Mouse (Mus musculus): Measurements from ENCODE around the gene Spns3. TPM values are rescaled to one million over a fixed set of nuclear protein-coding genes. Genes with fewer than 3 reads are reported as not detected.
"Not testable (repeated sequence)": the region's sequence is repeated elsewhere in the genome, so short reads cannot be mapped to it uniquely, and the experiment has no call there.

Spns3 gene
- polyA plus RNA-seq, 1 experiment from 2014 or later, result not detected

DNA sequence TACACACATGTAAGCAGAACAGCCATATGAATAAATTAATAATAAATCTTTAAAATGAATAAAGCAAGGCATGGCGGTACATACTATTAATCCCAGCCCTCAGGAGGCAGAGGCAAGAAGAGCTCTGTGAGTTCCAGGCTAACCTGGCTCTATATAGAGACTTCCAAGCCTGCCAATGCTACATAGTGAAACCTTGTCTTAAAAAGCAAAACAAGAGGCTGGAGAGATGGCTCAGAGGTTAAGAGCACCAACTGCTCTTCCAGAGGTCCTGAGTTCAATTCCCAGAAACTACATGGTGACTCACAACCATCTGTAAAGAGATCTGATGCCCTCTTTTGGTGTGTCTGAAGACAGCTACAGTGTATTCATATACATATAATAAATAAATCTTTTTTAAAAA, 6.6 kb downstream of the Spns3 start:
- H3K4me2 ChIP-seq (ENCODE audit: low read depth, low read length, severe bottlenecking); H3K9ac ChIP-seq (ENCODE audit: low read length); DNase-seq (ENCODE audit: low spot score); H3K27ac ChIP-seq (ENCODE audit: low read depth, low read length); H3K4me3 ChIP-seq (ENCODE audit: low read depth, low read length); H3K9me3 ChIP-seq (ENCODE audit: control insufficient read depth, low read length); H3K27me3 ChIP-seq (ENCODE audit: control insufficient read depth, insufficient read depth, low read length); H3K4me1 ChIP-seq (replicated peaks; ENCODE audit: control insufficient read depth, insufficient read depth, low read length); ATAC-seq (replicated peaks; ENCODE audit: low FRiP score); H3K36me3 ChIP-seq (ENCODE audit: control insufficient read depth, insufficient read depth, low read length): not testable (repeated sequence)
- 96% methylated on average over 1 of the region's 1 CpGs for WGBS

GRCm38 (mm10) chr11:72542586-72542985, 7.7 kb downstream of the Spns3 start:
- Histone ChIP-seq H3K4me3 (ENCODE audit: low read depth, low read length) (no peak overlapping the region), H3K36me3 (ENCODE audit: control insufficient read depth, insufficient read depth, low read length) (no peaks in the 10 kb centered on the region), H3K4me1 (replicated peaks; ENCODE audit: control insufficient read depth, insufficient read depth, low read length) (no peaks in the 10 kb centered on the region), H3K4me2 (ENCODE audit: low read depth, low read length, severe bottlenecking) (no peak overlapping the region), H3K27ac (ENCODE audit: low read depth, low read length) (no peak overlapping the region), H3K9me3 (ENCODE audit: control insufficient read depth, low read length) (no peaks in the 10 kb centered on the region), H3K9ac (ENCODE audit: low read length) (no peak overlapping the region), H3K27me3 (ENCODE audit: control insufficient read depth, insufficient read depth, low read length) (no peaks in the 10 kb centered on the region)
- DNase-seq (ENCODE audit: low spot score) (no peak), ATAC-seq (replicated peaks; ENCODE audit: low FRiP score) (no peak)
- WGBS, result 86% methylated on average over 1 of the region's 1 CpGs

GRCm38 (mm10) chr11:72541928-72542327, 8.4 kb downstream of the Spns3 start:
- DNase-seq (ENCODE audit: low spot score) (no peak), ATAC-seq (replicated peaks; ENCODE audit: low FRiP score) (no peak)
- H3K27me3 ChIP-seq (ENCODE audit: control insufficient read depth, insufficient read depth, low read length), result no peaks in the 10 kb centered on the region
- no peaks in the 10 kb centered on the region for H3K4me1 ChIP-seq (replicated peaks; ENCODE audit: control insufficient read depth, insufficient read depth, low read length)
- H3K9me3 ChIP-seq (ENCODE audit: control insufficient read depth, low read length), result no peaks in the 10 kb centered on the region
- H3K9ac ChIP-seq (ENCODE audit: low read length), result no peak overlapping the region
- 75% methylated on average over 10 of the region's 10 CpGs for WGBS
- no peaks in the 10 kb centered on the region for H3K36me3 ChIP-seq (ENCODE audit: control insufficient read depth, insufficient read depth, low read length)
- no peak overlapping the region for H3K27ac ChIP-seq (ENCODE audit: low read depth, low read length)
- no peak overlapping the region for H3K4me2 ChIP-seq (ENCODE audit: low read depth, low read length, severe bottlenecking)
- no peak overlapping the region for H3K4me3 ChIP-seq (ENCODE audit: low read depth, low read length)

GRCm38 (mm10) chr11:72540437-72540836, 9.9 kb downstream of the Spns3 start:
- Histone ChIP-seq H3K9me3 (ENCODE audit: control insufficient read depth, low read length) (0 out of 2 replicates have a peak, but pooled peaks cover under 1% of the 10 kb centered on the region), H3K36me3 (ENCODE audit: control insufficient read depth, insufficient read depth, low read length) (no peaks in the 10 kb centered on the region), H3K9ac (ENCODE audit: low read length) (no peak overlapping the region), H3K27me3 (ENCODE audit: control insufficient read depth, insufficient read depth, low read length) (no peaks in the 10 kb centered on the region), H3K4me1 (replicated peaks; ENCODE audit: control insufficient read depth, insufficient read depth, low read length) (no peaks in the 10 kb centered on the region), H3K4me3 (ENCODE audit: low read depth, low read length) (no peak overlapping the region), H3K4me2 (ENCODE audit: low read depth, low read length, severe bottlenecking) (no peak overlapping the region), H3K27ac (ENCODE audit: low read depth, low read length) (no peak overlapping the region)
- WGBS, result 85% methylated on average over 6 of the region's 6 CpGs
- DNase-seq (ENCODE audit: low spot score) (no peak), ATAC-seq (replicated peaks; ENCODE audit: low FRiP score) (no peak)

GRCm38 (mm10) chr11:72538811-72539210, 11.5 kb downstream of the Spns3 start:
- WGBS, result 90% methylated on average over 7 of the region's 7 CpGs
- no peaks in the 10 kb centered on the region for H3K27me3 ChIP-seq (ENCODE audit: control insufficient read depth, insufficient read depth, low read length)

DNA sequence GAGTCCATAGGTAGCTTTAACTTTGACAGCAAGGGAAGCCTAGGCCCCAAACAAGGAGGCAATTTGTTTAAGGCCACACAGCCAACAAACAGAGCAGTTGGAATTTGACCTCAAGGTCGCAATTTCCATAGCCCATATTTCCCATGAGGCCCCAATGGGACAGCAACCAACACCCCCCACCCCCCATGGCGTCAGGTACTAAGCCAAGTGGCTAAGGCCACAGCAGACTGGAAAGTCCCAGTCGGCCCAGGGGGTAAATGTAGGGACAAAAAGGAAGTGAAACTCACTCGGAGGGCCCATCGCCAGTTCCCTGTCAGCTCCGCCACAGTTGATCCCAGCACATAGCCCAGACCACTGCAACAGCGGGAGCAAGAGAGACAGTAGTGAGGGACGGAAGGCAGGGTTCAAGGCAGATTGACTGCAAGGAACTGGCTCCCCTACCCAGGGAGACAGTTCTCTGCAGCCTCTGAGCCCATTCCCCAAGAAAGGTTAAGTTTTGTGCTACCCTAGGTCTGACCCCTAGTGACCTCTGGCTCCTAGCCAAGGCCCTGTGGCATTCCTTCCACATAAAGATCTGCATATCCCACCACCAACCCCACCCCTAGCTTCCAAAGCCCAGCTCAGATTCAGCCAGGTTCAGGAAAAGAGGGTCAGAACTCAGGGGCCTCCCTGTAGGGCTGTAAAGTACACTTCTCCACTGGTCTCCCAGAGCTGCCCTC, 12.1 kb downstream of the Spns3 start:
- DNase-seq (ENCODE audit: low spot score) (no peak), ATAC-seq (replicated peaks; ENCODE audit: low FRiP score) (no peak)
- Histone ChIP-seq H3K9me3 (ENCODE audit: control insufficient read depth, low read length) (0 out of 2 replicates have a peak, but pooled peaks cover 2% of the 10 kb centered on the region), H3K27me3 (ENCODE audit: control insufficient read depth, insufficient read depth, low read length) (no peaks in the 10 kb centered on the region), H3K36me3 (ENCODE audit: control insufficient read depth, insufficient read depth, low read length) (no peaks in the 10 kb centered on the region), H3K4me3 (ENCODE audit: low read depth, low read length) (no peak overlapping the region), H3K4me1 (replicated peaks; ENCODE audit: control insufficient read depth, insufficient read depth, low read length) (no peaks in the 10 kb centered on the region), H3K4me2 (ENCODE audit: low read depth, low read length, severe bottlenecking) (no peak overlapping the region), H3K27ac (ENCODE audit: low read depth, low read length) (no peak overlapping the region), H3K9ac (ENCODE audit: low read length) (no peak overlapping the region)
- WGBS, result 77% methylated on average over 8 of the region's 8 CpGs

More at GRCm38 (mm10) chr11:72538811-72539210, 11.5 kb downstream of the Spns3 start:
- Histone ChIP-seq H3K4me3 (ENCODE audit: low read depth, low read length) (no peak overlapping the region), H3K9me3 (ENCODE audit: control insufficient read depth, low read length) (0 out of 2 replicates have a peak, but pooled peaks cover 2% of the 10 kb centered on the region), H3K4me2 (ENCODE audit: low read depth, low read length, severe bottlenecking) (no peak overlapping the region), H3K27ac (ENCODE audit: low read depth, low read length) (no peak overlapping the region), H3K9ac (ENCODE audit: low read length) (no peak overlapping the region), H3K4me1 (replicated peaks; ENCODE audit: control insufficient read depth, insufficient read depth, low read length) (no peaks in the 10 kb centered on the region), H3K36me3 (ENCODE audit: control insufficient read depth, insufficient read depth, low read length) (no peaks in the 10 kb centered on the region)
- DNase-seq (ENCODE audit: low spot score) (no peak), ATAC-seq (replicated peaks; ENCODE audit: low FRiP score) (no peak)

- WGBS, result 93% methylated on average over 2 of the region's 2 CpGs
- H3K9me3 ChIP-seq (ENCODE audit: control insufficient read depth, low read length), result 0 out of 2 replicates have a peak, but pooled peaks cover 2% of the 10 kb centered on the region
- no peaks in the 10 kb centered on the region for H3K4me1 ChIP-seq (replicated peaks; ENCODE audit: control insufficient read depth, insufficient read depth, low read length)
- H3K9ac ChIP-seq (ENCODE audit: low read length), result no peak overlapping the region
- DNase-seq (ENCODE audit: low spot score), result no peak
- H3K4me3 ChIP-seq (ENCODE audit: low read depth, low read length), result no peak overlapping the region
- no peak for ATAC-seq (replicated peaks; ENCODE audit: low FRiP score)
- H3K27ac ChIP-seq (ENCODE audit: low read depth, low read length), result no peak overlapping the region
- H3K4me2 ChIP-seq (ENCODE audit: low read depth, low read length, severe bottlenecking), result no peak overlapping the region
- no peaks in the 10 kb centered on the region for H3K27me3 ChIP-seq (ENCODE audit: control insufficient read depth, insufficient read depth, low read length)
- no peaks in the 10 kb centered on the region for H3K36me3 ChIP-seq (ENCODE audit: control insufficient read depth, insufficient read depth, low read length)
Measured at GRCm38 (mm10) chr11:72537503-72537902, 12.8 kb downstream of the Spns3 start.

DNA sequence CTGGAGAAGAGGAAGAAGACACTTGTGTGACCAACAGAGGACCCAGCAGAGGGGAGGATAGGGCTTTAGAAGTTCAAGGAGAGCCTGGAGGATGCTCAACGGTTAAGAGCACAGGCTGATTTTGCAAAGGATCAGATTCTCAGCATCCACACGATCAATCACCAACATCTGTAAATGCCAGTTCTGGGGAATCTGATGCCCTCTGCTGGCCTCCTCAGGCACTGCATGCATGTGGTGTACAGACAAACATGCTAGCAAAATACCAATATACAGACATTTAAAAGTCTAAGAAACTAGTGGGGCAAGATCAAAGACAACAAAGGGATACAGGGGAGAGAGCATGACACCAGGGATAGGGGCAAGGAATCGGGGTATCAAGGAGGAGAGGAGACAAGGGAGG, 14.8 kb downstream of the Spns3 start:
- H3K27me3 ChIP-seq (ENCODE audit: control insufficient read depth, insufficient read depth, low read length), result no peaks in the 10 kb centered on the region
- no peak overlapping the region for H3K4me2 ChIP-seq (ENCODE audit: low read depth, low read length, severe bottlenecking)
- H3K4me1 ChIP-seq (replicated peaks; ENCODE audit: control insufficient read depth, insufficient read depth, low read length), result no peaks in the 10 kb centered on the region
- DNase-seq (ENCODE audit: low spot score), result no peak
- no peak for ATAC-seq (replicated peaks; ENCODE audit: low FRiP score)
- 73% methylated on average over 3 of the region's 3 CpGs for WGBS
- H3K4me3 ChIP-seq (ENCODE audit: low read depth, low read length), result no peak overlapping the region
- no peaks in the 10 kb centered on the region for H3K36me3 ChIP-seq (ENCODE audit: control insufficient read depth, insufficient read depth, low read length)
- H3K9me3 ChIP-seq (ENCODE audit: control insufficient read depth, low read length), result 0 out of 2 replicates have a peak, but pooled peaks cover 2% of the 10 kb centered on the region
- H3K9ac ChIP-seq (ENCODE audit: low read length), result no peak overlapping the region
- no peak overlapping the region for H3K27ac ChIP-seq (ENCODE audit: low read depth, low read length)

DNA sequence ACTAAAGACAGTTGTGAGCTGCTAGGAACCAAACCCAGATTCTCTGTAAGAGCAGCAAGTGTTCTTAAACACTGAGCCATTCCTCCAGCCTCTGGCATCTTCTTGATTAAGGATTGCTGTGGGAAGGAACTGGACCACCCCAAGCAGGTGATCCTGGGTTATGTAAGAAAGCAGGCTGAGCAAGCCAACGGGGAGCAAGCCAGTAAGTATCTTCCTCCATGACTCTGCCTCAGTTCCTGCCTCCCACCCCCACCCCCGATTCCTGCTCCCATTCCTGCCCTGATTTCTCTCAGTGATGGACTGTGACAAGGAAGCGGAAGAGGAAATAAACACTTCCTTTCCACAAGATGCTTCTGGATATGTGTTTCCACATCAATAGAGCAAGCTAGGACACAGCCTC, 17.4 kb downstream of the Spns3 start:
- no peak overlapping the region for H3K27ac ChIP-seq (ENCODE audit: low read depth, low read length)
- no peak overlapping the region for H3K4me2 ChIP-seq (ENCODE audit: low read depth, low read length, severe bottlenecking)
- H3K9ac ChIP-seq (ENCODE audit: low read length), result no peak overlapping the region
- DNase-seq (ENCODE audit: low spot score) (no peak), ATAC-seq (replicated peaks; ENCODE audit: low FRiP score) (no peak)
- H3K27me3 ChIP-seq (ENCODE audit: control insufficient read depth, insufficient read depth, low read length), result no peaks in the 10 kb centered on the region
- H3K36me3 ChIP-seq (ENCODE audit: control insufficient read depth, insufficient read depth, low read length), result no peaks in the 10 kb centered on the region
- H3K9me3 ChIP-seq (ENCODE audit: control insufficient read depth, low read length), result 0 out of 2 replicates have a peak, but pooled peaks cover 2% of the 10 kb centered on the region
- WGBS, result 87% methylated on average over 3 of the region's 3 CpGs
- H3K4me1 ChIP-seq (replicated peaks; ENCODE audit: control insufficient read depth, insufficient read depth, low read length), result no peaks in the 10 kb centered on the region
- no peak overlapping the region for H3K4me3 ChIP-seq (ENCODE audit: low read depth, low read length)

Measured in forebrain, embryonic 11.5 days (tissue).